Mouse (Mus musculus) heart, embryonic 12.5 days (tissue): ENCODE measurements at regions not wholly inside any gene's neighbourhood (a gene's known extent, or its start where the extent isn't known, plus 50 kb on each side); places are given as distances from the start of the nearest gene placed in this dataset.

ENCODE experiments used
- ATAC-seq: fragments of 200-750 bp; cut with Nextera tagmentation; 2 replicates; pipeline ENCODE4 v1.8.0; 2017; ENCODE audit warnings: moderate TSS enrichment, moderate library complexity; ENCODE audit not compliant: insufficient number of reproducible peaks, low FRiP score
- H3K27ac ChIP-seq: fragments of 300-500 bp; sonication (generic); 2 replicates; pipeline ENCODE4 v1.5.1; 2016; ENCODE audit warnings: mild to moderate bottlenecking, moderate library complexity; ENCODE audit not compliant: poor library complexity, severe bottlenecking
- H3K27me3 ChIP-seq: fragments of 300-500 bp; sonication (generic); replicated peaks from 2 replicates; pipeline ENCODE4 v1.6.1; 2016; ENCODE audit warnings: mild to moderate bottlenecking, moderate library complexity
- H3K36me3 ChIP-seq: fragments of 300-500 bp; sonication (generic); 2 replicates; pipeline ENCODE4 v1.6.1; 2016; ENCODE audit warnings: mild to moderate bottlenecking, moderate library complexity
- H3K4me1 ChIP-seq: fragments of 300-500 bp; sonication (generic); replicated peaks from 2 replicates; pipeline ENCODE4 v1.6.1; 2016; ENCODE audit warnings: mild to moderate bottlenecking
- H3K4me2 ChIP-seq: fragments of 300-500 bp; sonication (generic); 2 replicates; pipeline ENCODE4 v1.6.1; 2016; ENCODE audit warnings: mild to moderate bottlenecking, moderate library complexity
- H3K4me3 ChIP-seq: fragments of 300-500 bp; sonication (generic); 2 replicates; pipeline ENCODE4 v1.5.1; 2016; ENCODE audit warnings: mild to moderate bottlenecking
- H3K9ac ChIP-seq: fragments of 300-500 bp; sonication (generic); 2 replicates; pipeline ENCODE4 v1.6.1; 2016; ENCODE audit warnings: mild to moderate bottlenecking, moderate library complexity
- H3K9me3 ChIP-seq: fragments of 300-500 bp; sonication (generic); replicated peaks from 2 replicates; pipeline ENCODE4 v1.6.1; 2016; ENCODE audit warnings: mild to moderate bottlenecking, moderate library complexity
- WGBS: fragments of 180-500 bp; shearing (Covaris S2); methylation state at CpG from one replicate; pipeline ENCODE4 v1.1.7; 2016; 5-methylcytosine and 5-hydroxymethylcytosine counted together

GRCm38 (mm10) chr13:16716340-16716739, 704.7 kb downstream of the Inhba start:
- 40% methylated on average over 6 of the region's 6 CpGs for WGBS
- H3K27ac ChIP-seq: no peak overlapping the region; the same call in 1 of the 2 replicates
- H3K36me3 ChIP-seq: no peaks in the 10 kb centered on the region
- H3K4me3 ChIP-seq: no peak overlapping the region
- no peak for ATAC-seq
- peaks cover 27% of the 10 kb centered on the region for H3K4me1 ChIP-seq
- H3K9me3 ChIP-seq: no peaks in the 10 kb centered on the region
- no peak overlapping the region for H3K9ac ChIP-seq
- H3K4me2 ChIP-seq: no peak overlapping the region
- no peaks in the 10 kb centered on the region for H3K27me3 ChIP-seq

DNA sequence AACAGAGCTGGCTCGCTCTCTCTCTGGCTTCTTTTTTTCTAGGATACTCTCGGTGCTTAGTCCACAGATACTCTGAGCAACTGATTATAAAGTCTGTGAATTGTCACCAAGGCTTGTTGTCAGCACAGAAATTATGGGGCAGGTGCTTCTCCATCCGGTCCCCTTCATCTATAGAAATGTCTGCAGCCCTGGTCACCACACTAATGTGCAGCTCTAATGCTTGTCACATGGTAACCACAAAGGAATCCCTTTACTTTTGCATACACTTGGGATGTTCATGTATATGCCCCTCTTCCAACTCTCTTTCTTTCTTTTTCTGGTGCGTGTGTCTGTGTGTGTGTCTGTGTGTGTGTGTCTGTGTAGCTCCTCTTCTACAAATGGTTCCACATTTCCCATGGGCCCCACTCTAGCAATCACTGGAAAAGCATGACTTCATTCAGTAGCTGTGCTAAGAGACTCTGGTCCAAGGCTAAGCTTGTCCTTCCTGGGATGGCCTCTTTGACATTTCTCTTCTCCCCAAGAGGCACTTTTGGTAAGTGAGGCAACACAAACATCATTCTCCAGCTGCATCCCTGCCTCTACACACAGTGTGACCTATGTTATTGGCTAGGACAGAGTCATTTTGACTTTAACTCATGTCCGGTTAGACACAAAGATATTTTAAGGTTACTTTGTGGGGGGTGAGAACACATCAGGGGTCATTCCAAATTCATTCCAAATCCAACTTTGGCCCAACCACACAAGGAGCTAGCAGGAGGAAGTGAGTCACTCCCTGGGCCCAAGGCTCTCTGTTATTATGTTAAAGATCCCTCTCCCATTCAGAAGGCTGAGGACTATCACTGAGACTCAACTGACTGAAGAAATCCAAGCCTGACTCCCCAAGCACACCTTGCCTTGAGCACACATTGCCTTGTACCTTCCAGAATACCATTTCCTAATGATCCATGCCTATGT, 705.4 kb downstream of the Inhba start:
- WGBS: 57% methylated on average over 5 of the region's 5 CpGs
- H3K9ac ChIP-seq: no peak overlapping the region
- 0 out of 2 replicates have a peak overlapping the region, but pooled peaks have one; percentile 11 for H3K27ac ChIP-seq
- no peaks in the 10 kb centered on the region for H3K27me3 ChIP-seq
- no peak overlapping the region for H3K4me2 ChIP-seq
- no peaks in the 10 kb centered on the region for H3K9me3 ChIP-seq
- peaks cover 27% of the 10 kb centered on the region for H3K4me1 ChIP-seq
- ATAC-seq: no peak
- H3K4me3 ChIP-seq: no peak overlapping the region
- H3K36me3 ChIP-seq: no peaks in the 10 kb centered on the region

- H3K27ac ChIP-seq: no peak overlapping the region
- no peak overlapping the region for H3K9ac ChIP-seq
- no peak overlapping the region for H3K4me3 ChIP-seq
- H3K4me1 ChIP-seq: peaks cover 19% of the 10 kb centered on the region
- ATAC-seq: no peak
- no peaks in the 10 kb centered on the region for H3K36me3 ChIP-seq
- WGBS: 78% methylated on average over 2 of the region's 2 CpGs
- no peaks in the 10 kb centered on the region for H3K27me3 ChIP-seq
- no peaks in the 10 kb centered on the region for H3K9me3 ChIP-seq
- no peak overlapping the region for H3K4me2 ChIP-seq
These were observed 708.4 kb downstream of the Inhba start for GRCm38 (mm10) chr13:16720090-16720489.

GRCm38 (mm10) chr13:16725350-16725749, 713.7 kb downstream of the Inhba start:
- Histone ChIP-seq H3K4me1 (no peaks in the 10 kb centered on the region), H3K27ac (no peak overlapping the region), H3K36me3 (no peaks in the 10 kb centered on the region), H3K27me3 (no peaks in the 10 kb centered on the region), H3K4me3 (no peak overlapping the region), H3K4me2 (no peak overlapping the region), H3K9ac (no peak overlapping the region), H3K9me3 (no peaks in the 10 kb centered on the region)
- 80% methylated on average over 5 of the region's 5 CpGs for WGBS
- no peak for ATAC-seq

GRCm38 (mm10) chr13:16738313-16738712, 726.7 kb downstream of the Inhba start:
- no peak overlapping the region for H3K9ac ChIP-seq
- no peak overlapping the region for H3K4me2 ChIP-seq
- H3K9me3 ChIP-seq: no peaks in the 10 kb centered on the region
- H3K4me3 ChIP-seq: no peak overlapping the region
- H3K27ac ChIP-seq: no peak overlapping the region
- no peaks in the 10 kb centered on the region for H3K4me1 ChIP-seq
- no peaks in the 10 kb centered on the region for H3K27me3 ChIP-seq
- no peak for ATAC-seq
- 52% methylated on average over 1 of the region's 1 CpGs for WGBS
- H3K36me3 ChIP-seq: no peaks in the 10 kb centered on the region

DNA sequence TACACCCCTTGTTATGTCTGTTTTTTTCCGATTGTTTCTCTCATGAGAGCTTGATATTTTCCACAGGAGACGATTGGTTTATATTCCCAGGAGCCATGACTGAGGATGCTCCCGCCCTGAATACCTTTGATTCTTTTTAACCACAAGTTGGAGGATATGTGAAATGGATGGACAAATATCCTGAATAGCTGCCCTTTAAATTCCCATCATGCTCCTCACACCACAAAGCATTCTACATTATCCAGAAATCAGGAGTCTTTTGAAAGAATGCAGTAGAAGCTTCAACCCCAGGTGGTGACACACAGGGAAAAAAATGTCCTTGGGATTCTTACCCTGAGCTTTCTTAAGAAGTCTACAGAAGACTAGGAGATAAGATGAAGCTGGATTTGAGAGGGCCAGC, 727.9 kb downstream of the Inhba start:
- Histone ChIP-seq H3K4me3 (no peak overlapping the region), H3K9ac (no peak overlapping the region), H3K27ac (no peak overlapping the region), H3K4me1 (no peaks in the 10 kb centered on the region), H3K36me3 (no peaks in the 10 kb centered on the region), H3K4me2 (no peak overlapping the region), H3K9me3 (no peaks in the 10 kb centered on the region), H3K27me3 (no peaks in the 10 kb centered on the region)
- ATAC-seq: no peak
- 74% methylated on average over 3 of the region's 3 CpGs for WGBS

- Histone ChIP-seq H3K27ac (no peak overlapping the region), H3K36me3 (no peaks in the 10 kb centered on the region), H3K4me3 (no peak overlapping the region), H3K27me3 (no peaks in the 10 kb centered on the region), H3K4me1 (no peaks in the 10 kb centered on the region), H3K9ac (no peak overlapping the region), H3K4me2 (no peak overlapping the region), H3K9me3 (no peaks in the 10 kb centered on the region)
- no peak for ATAC-seq
- WGBS: 71% methylated on average over 1 of the region's 1 CpGs
These were observed 732.6 kb downstream of the Inhba start for GRCm38 (mm10) chr13:16744237-16744636.

GRCm38 (mm10) chr13:16745644-16746043, 734.0 kb downstream of the Inhba start:
- Histone ChIP-seq H3K4me1 (no peaks in the 10 kb centered on the region), H3K36me3 (no peaks in the 10 kb centered on the region), H3K27ac (no peak overlapping the region), H3K9ac (no peak overlapping the region), H3K9me3 (no peaks in the 10 kb centered on the region), H3K27me3 (no peaks in the 10 kb centered on the region), H3K4me2 (no peak overlapping the region), H3K4me3 (no peak overlapping the region)
- 82% methylated on average over 1 of the region's 1 CpGs for WGBS
- no peak for ATAC-seq

- 65% methylated on average over 1 of the region's 1 CpGs for WGBS
- no peak for ATAC-seq
These were observed 734.8 kb downstream of the Inhba start for GRCm38 (mm10) chr13:16746451-16746850.

DNA sequence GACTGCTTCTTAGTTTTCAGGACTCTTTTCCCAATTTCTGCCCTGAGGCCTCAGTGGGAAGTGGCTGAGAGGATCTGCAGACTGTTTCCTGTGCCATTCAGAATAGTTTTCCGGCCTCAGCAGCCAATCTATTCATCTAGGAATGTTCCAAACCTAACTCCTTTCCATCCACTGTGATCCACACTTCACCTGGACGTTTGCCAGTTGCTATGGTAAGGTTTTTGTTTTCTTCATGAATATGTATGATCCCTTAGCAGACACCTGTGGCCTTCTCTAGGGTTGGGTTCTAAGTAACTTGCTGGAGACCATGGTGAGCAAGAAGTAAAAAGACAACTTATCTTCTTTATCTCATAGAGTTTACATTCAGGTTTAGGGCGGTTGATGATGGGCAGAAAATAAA, 744.6 kb downstream of the Inhba start:
- no peaks in the 10 kb centered on the region for H3K27me3 ChIP-seq
- H3K27ac ChIP-seq: no peak overlapping the region
- no peak overlapping the region for H3K4me2 ChIP-seq
- 52% methylated on average over 3 of the region's 3 CpGs for WGBS
- no peak for ATAC-seq
- no peaks in the 10 kb centered on the region for H3K4me1 ChIP-seq
- no peaks in the 10 kb centered on the region for H3K9me3 ChIP-seq
- H3K9ac ChIP-seq: no peak overlapping the region
- H3K36me3 ChIP-seq: no peaks in the 10 kb centered on the region
- H3K4me3 ChIP-seq: no peak overlapping the region

More at GRCm38 (mm10) chr13:16746451-16746850, 734.8 kb downstream of the Inhba start:
- no peak overlapping the region for H3K9ac ChIP-seq
- H3K4me3 ChIP-seq: no peak overlapping the region
- no peaks in the 10 kb centered on the region for H3K27me3 ChIP-seq
- no peak overlapping the region for H3K27ac ChIP-seq
- H3K4me2 ChIP-seq: no peak overlapping the region
- no peaks in the 10 kb centered on the region for H3K9me3 ChIP-seq
- H3K36me3 ChIP-seq: no peaks in the 10 kb centered on the region
- H3K4me1 ChIP-seq: no peaks in the 10 kb centered on the region

- Histone ChIP-seq H3K4me2 (no peak overlapping the region), H3K4me1 (no peaks in the 10 kb centered on the region), H3K36me3 (no peaks in the 10 kb centered on the region), H3K27ac (no peak overlapping the region), H3K9me3 (no peaks in the 10 kb centered on the region), H3K27me3 (no peaks in the 10 kb centered on the region), H3K4me3 (no peak overlapping the region), H3K9ac (no peak overlapping the region)
- no peak for ATAC-seq
These were observed 748.4 kb downstream of the Inhba start for GRCm38 (mm10) chr13:16760045-16760444.

GRCm38 (mm10) chr13:16761415-16761814, 749.8 kb downstream of the Inhba start:
- H3K4me2 ChIP-seq: no peak overlapping the region
- H3K9ac ChIP-seq: no peak overlapping the region
- H3K36me3 ChIP-seq: no peaks in the 10 kb centered on the region
- H3K27ac ChIP-seq: no peak overlapping the region
- H3K4me1 ChIP-seq: no peaks in the 10 kb centered on the region
- H3K4me3 ChIP-seq: no peak overlapping the region
- no peak for ATAC-seq
- WGBS: 60% methylated on average over 4 of the region's 4 CpGs
- H3K27me3 ChIP-seq: no peaks in the 10 kb centered on the region
- H3K9me3 ChIP-seq: no peaks in the 10 kb centered on the region
